Mouse (Mus musculus): ENCODE measurements around the gene Sprr2b.

GRCm38 (mm10) chr3:92338840-92339239 is 22.4 kb downstream of the Sprr2b start, which contains the start of gene Sprr2d:
- TF ChIP-seq CTCF (conservative IDR thresholded peaks at IDR 0.05; ENCODE audit: insufficient read depth, insufficient read length, low read depth, low read length) (no peak), POLR2A (IDR thresholded peaks at IDR 0.05; ENCODE audit: low read depth, low read length) (no peak)
